Mouse (Mus musculus) Patski (cell line): ENCODE measurements around the gene Ttc9c. TPM values are rescaled to one million over a fixed set of nuclear protein-coding genes. Genes with fewer than 3 reads are reported as not detected.
"Not testable (repeated sequence)": the region's sequence is repeated elsewhere in the genome, so short reads cannot be mapped to it uniquely, and the experiment has no call there.

Source experiments
- ATAC-seq: fragments of 100-300 bp; one replicate; pipeline ENCODE4 v1.8.0; 2021
- CTCF ChIA-PET: fragments of 350-600 bp; sonication (Branson Sonifier 250); formaldehyde crosslinking; loops from one replicate; lab custom pipeline; 2022; ENCODE audit warnings: inconsistent platforms; lab: Charles Lee
- POLR2A ChIA-PET: fragments of 350-600 bp; sonication (Branson Sonifier 250); formaldehyde crosslinking; loops from one replicate; lab custom pipeline; 2022; ENCODE audit warnings: antibody characterized with exemption, inconsistent platforms; lab: Charles Lee
- DNase-seq: peaks from one replicate; pipeline ENCODE4 v3.0.0-alpha.2; 2011; ENCODE audit warnings: low read depth, low spot score
- H3K27me3 ChIP-seq: fragments of 371-371 bp; one replicate; pipeline ENCODE4 v1.5.1; 2021
- CTCF ChIP-seq: fragments of 100-300 bp; IDR thresholded peaks from one replicate; pipeline ENCODE4 v1.5.1; 2021
- in situ Hi-C: fragments of 300-500 bp; cut with MboI; formaldehyde crosslinking; loops from 3 replicates; pipeline ENCODE4 v1.11.1; 2018; ENCODE audit warnings: low pct_unique_long_range_greater_than_20kb, mixed read lengths
- polyA plus RNA-seq: library from polyadenylated mRNA; unstranded; gene quantifications from one replicate; pipeline ENCODE4 v1.2.3, GENCODE M21; 2021

The Ttc9c gene
- polyA plus RNA-seq, 1 experiment from 2014 or later: 51.4 TPM

DNA sequence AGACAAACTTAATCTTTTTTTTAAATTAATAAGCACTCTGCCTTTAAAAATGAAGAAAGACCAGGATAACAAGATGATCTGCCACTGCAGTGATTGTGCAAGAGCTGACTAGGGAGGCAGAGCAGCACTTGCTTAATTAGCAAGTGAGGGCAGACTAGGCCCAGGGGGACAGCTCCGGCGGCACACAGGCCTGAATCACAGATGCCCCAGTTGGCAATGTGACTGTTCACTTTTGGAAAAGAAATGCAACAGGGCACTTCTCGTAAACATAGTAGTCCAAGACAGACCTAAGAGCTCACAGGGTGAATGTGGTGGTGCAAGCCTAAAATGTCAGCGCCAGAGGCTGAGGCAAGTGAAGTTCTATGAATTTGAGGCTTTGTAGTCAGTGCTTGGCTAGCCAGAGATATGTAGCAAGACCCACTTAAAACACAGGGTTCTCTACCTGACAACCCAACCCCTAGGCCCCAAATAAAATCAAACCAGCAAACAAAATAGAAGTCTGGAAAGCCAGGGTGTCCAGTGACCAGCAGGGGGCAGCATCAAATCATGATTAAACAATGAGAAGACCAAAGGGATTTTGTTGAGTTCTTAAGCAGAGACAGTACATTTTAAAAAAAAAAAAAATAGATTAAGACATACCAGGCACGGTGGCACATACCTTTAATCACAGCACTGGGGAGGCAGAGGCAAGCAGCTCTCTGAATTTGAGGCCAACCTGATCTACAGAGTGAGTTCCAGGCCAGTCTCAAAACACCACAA lies 25.4 kb upstream of the Ttc9c start:
- ChIA-PET POLR2A (interaction anchor here (0.5 to 0.9 kb wide), 2 partner anchors 20 to 1094 kb away, joined by 3 to 6 read pairs; no protein-coding TSS in a partner anchor), CTCF (interaction anchor here (0.7 to 2.4 kb wide), 11 partner anchors 9 to 935 kb away, joined by 3 to 13 read pairs (median 3); partner anchors contain the start of gene Uqcc3)
- DNase-seq (no peak), ATAC-seq (peak; percentile 71)
- in situ Hi-C loops: loop anchor here (5.0 to 25.0 kb wide), 2 partner anchors 268 to 1043 kb away; partner anchors contain the start of gene Incenp
- TF ChIP-seq CTCF: peak; percentile 86
- no peaks in the 10 kb centered on the region for H3K27me3 ChIP-seq

GRCm38 (mm10) chr19:8842961-8843360 lies 23.8 kb upstream of the Ttc9c start:
- H3K27me3 ChIP-seq: no peaks in the 10 kb centered on the region
- no peak for DNase-seq
- ChIA-PET CTCF (no interaction called here), POLR2A (no interaction called here)
- ATAC-seq: no peak
- in situ Hi-C loops: loop anchor here (25.0 kb wide), 1 partner anchor 1044 kb away; the partner anchor contains the start of gene Incenp
- TF ChIP-seq CTCF: no peak

- POLR2A ChIA-PET: no interaction called here
- TF ChIP-seq CTCF: no peak
- in situ Hi-C loops: loop anchor here (25.0 kb wide), 1 partner anchor 1046 kb away; the partner anchor contains the start of gene Incenp
Observed at GRCm38 (mm10) chr19:8841012-8841411, 21.9 kb upstream of the Ttc9c start.

GRCm38 (mm10) chr19:8839908-8840791 lies 21.0 kb upstream of the Ttc9c start:
- ATAC-seq: no peak
- no peak for DNase-seq
- CTCF ChIA-PET: interaction anchor here (0.6 to 1.3 kb wide), 3 partner anchors 15 to 255 kb away, joined by 3 to 4 read pairs (median 3); no protein-coding TSS in a partner anchor
- in situ Hi-C loops: loop anchor here (25.0 kb wide), 1 partner anchor 1047 kb away; the partner anchor contains the start of gene Incenp
- H3K27me3 ChIP-seq: no peaks in the 10 kb centered on the region
- POLR2A ChIA-PET: no interaction called here
- TF ChIP-seq CTCF: no peak

More at GRCm38 (mm10) chr19:8841012-8841411, 21.9 kb upstream of the Ttc9c start:
- DNase-seq: no peak
- H3K27me3 ChIP-seq: no peaks in the 10 kb centered on the region
- CTCF ChIA-PET: no interaction called here
- no peak for ATAC-seq

DNA sequence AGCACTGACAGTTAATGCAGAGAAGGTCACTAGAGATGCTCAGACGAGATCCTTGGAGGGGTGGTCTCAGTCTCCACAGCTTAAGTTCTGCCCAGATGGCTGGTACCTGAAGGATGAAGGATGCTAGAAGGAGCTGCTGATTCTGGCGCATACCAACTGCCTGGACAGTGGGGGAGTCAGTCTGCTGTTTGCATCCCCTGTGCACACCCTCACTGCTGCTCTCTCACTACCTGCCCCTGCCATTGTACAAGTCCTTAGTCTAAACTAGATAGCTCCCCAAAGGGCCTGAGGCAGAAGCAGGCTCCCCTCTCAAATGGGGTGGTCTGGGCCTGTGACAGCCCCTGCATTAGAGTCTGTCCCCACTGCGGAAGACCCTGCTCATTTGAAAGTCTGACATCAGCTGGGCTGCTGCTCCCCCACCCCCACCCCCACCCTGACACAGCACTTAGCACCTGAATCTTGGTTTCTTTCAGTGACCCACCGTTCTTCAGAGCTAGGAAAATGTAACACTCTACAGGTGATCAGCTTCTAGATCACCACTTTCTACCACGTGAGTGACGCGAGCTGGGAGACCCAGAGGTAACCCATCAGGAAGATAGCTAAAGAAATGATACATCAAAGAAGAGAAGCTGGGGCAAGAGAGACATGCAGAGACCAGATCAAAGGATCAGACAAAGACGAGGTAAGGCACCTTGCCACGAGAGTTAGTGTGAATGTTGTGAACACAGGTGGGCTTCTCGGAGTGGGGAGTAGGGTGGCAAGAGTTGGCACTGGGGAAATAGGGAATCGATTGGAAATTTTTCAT lies 20.2 kb upstream of the Ttc9c start, which contains the start of gene Gng3:
Gng3 (minus strand) TSS at position 92 of the 805 bp plus-strand sequence.
- no peak for ATAC-seq
- in situ Hi-C loops: loop anchor here (25.0 kb wide), 1 partner anchor 1048 kb away; the partner anchor contains the start of gene Incenp
- H3K27me3 ChIP-seq: no peaks in the 10 kb centered on the region
- TF ChIP-seq CTCF: no peak
- ChIA-PET POLR2A (interaction anchor here (1.3 to 1.5 kb wide), 2 partner anchors 10 to 20 kb away, joined by 5 read pairs; partner anchors contain the start of genes AC129217.1, Hnrnpul2 and Ttc9c), CTCF (interaction anchor here (0.9 to 1.3 kb wide), 4 partner anchors 10 to 72 kb away, joined by 3 to 4 read pairs (median 4); partner anchors contain the start of gene AC129217.1)
- DNase-seq: no peak

- ATAC-seq (no peak), DNase-seq (no peak)
- ChIA-PET CTCF (interaction anchor here (1.1 to 1.2 kb wide), 2 partner anchors 9 to 73 kb away, joined by 3 to 4 read pairs; partner anchors contain the start of gene AC129217.1), POLR2A (interaction anchor here (0.7 to 1.5 kb wide), 4 partner anchors 9 to 145 kb away, joined by 3 to 5 read pairs (median 4); partner anchors contain the start of genes AC129217.1, Hnrnpul2 and Ttc9c)
- in situ Hi-C loops: loop anchor here (25.0 kb wide), 1 partner anchor 1049 kb away; the partner anchor contains the start of gene Incenp
- TF ChIP-seq CTCF: no peak
- no peaks in the 10 kb centered on the region for H3K27me3 ChIP-seq
Observed at GRCm38 (mm10) chr19:8838041-8838730, 19.1 kb upstream of the Ttc9c start.

DNA sequence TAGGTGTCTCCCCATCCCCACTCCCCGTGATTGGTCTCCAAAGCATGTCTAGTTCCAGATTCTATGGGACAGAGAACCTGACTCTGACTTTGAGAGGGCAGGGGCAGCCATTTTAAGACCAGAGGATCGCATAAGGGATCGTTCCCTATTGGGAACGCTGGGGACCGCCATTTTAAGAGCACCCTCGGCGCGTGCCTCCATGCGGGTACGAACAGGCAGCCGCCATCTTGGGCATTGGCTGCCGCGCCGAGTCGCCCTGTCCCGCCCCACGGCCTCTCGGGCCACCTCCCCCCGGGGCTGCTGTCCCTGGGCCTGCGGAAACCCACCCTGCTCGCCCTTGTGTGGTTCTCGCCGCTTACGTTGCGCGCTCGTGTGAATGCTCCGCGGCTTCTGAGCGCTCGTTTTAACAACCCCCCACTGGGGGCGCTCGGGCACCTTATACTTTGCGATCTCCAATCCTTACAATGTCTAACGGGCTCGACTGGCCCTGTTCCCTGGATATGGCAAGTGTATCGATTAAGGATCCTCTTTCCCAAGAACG lies 18.2 kb upstream of the Ttc9c start, which contains the start of gene Bscl2:
Bscl2 (plus strand) TSS at position 217 of the 541 bp plus-strand sequence.
- ATAC-seq: peak; percentile 51
- H3K27me3 ChIP-seq: no peaks in the 10 kb centered on the region
- ChIA-PET POLR2A (interaction anchor here (0.7 kb wide), 1 partner anchor 146 kb away, joined by 3 read pairs; no protein-coding TSS in a partner anchor), CTCF (no interaction called here)
- peak; percentile 77 for TF ChIP-seq CTCF
- no peak for DNase-seq
- in situ Hi-C loops: loop anchor here (25.0 kb wide), 1 partner anchor 1050 kb away; the partner anchor contains the start of gene Incenp

- ATAC-seq, DNase-seq, H3K27me3 ChIP-seq: not testable (repeated sequence)
- ChIA-PET CTCF (interaction anchor here (1.5 kb wide), 1 partner anchor 9 kb away, joined by 4 read pairs; no protein-coding TSS in a partner anchor), POLR2A (interaction anchor here (1.3 kb wide), 1 partner anchor 16 kb away, joined by 3 read pairs; the partner anchor contains the start of gene Hnrnpul2)
- in situ Hi-C loops: loop anchor here (25.0 kb wide), 1 partner anchor 1051 kb away; the partner anchor contains the start of gene Incenp
Observed at GRCm38 (mm10) chr19:8836327-8836726, 17.2 kb upstream of the Ttc9c start.
